Comparison of ENCODE assay signal across 25 mouse cellular contexts in the genomic region with DNA sequence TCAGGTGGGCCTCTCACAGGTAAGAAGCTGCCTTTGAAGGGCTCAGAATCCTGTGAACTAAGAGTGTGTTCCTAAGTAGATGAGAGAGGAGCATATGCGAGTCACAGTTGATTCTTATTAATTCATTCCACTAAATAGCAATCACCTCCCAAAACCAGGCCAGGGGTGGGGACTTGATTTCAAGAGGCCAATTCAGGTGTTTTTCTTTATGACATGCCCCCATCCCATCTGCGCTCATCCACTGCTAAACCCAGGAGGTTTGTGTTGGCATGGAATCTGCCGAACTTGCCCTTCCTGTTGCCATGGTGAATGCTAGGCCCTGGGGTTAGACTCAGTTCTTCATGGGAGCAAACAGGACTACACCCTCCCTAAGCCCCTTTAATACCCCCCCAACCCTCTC. TPM values are rescaled to one million over a fixed set of nuclear protein-coding genes. Genes with fewer than 3 reads are reported as not detected.
"Had no signal": no experiment of that assay in that cellular context is flagged by ENCODE, and none has a peak within 500 bp of the region (broad histone marks: within the 10 kb centered on the region; RNA-seq: fewer than 3 reads in every experiment).

No protein-coding gene starts in this region.

- H3K27me3 ChIP-seq: heart, embryonic 12.5 days; hindbrain, embryonic 15.5 days; intestine, embryonic 15.5 days; limb, embryonic 12.5 days had no signal

- ATAC-seq: forebrain, embryonic 16.5 days; inflammation-experienced regulatory T-cells, adult 6 months; intestine, embryonic 15.5 days; intestine, postnatal 0 days had no signal

- H3K9ac ChIP-seq: heart, embryonic 12.5 days; hindbrain, embryonic 15.5 days; intestine, embryonic 15.5 days; limb, embryonic 12.5 days had no signal

- H3K4me3 ChIP-seq: gastrocnemius, adult 2 months; heart, adult 2 months; heart, embryonic 10.5 days; heart, embryonic 12.5 days; hindbrain, embryonic 15.5 days; intestine, embryonic 15.5 days; layer of hippocampus, adult 2 months; left cerebral cortex, adult 2 months; limb, embryonic 10.5 days; limb, embryonic 12.5 days had no signal

- H3K9me3 ChIP-seq: heart, embryonic 10.5 days; heart, embryonic 12.5 days; hindbrain, embryonic 15.5 days; intestine, embryonic 15.5 days; limb, embryonic 10.5 days; limb, embryonic 12.5 days had no signal

- DNase-seq: gastrocnemius, adult 2 months; gastrocnemius, postnatal 10 days; gastrocnemius, postnatal 25 days; heart, adult 2 months; heart, postnatal 10 days; heart, postnatal 4 days; kidney, adult 18-20 months; kidney, adult 8-10 months; kidney, postnatal 10 days; kidney, postnatal 25 days; kidney, postnatal 4 days; liver had no signal

- H3K27ac ChIP-seq: gastrocnemius, adult 2 months; heart, adult 2 months; heart, embryonic 10.5 days; hindbrain, embryonic 15.5 days; intestine, embryonic 15.5 days; layer of hippocampus, adult 2 months; left cerebral cortex, adult 2 months; limb, embryonic 10.5 days; limb, embryonic 12.5 days had no signal

- H3K36me3 ChIP-seq: hindbrain, embryonic 15.5 days; intestine, embryonic 15.5 days had no signal

- H3K4me2 ChIP-seq: heart, embryonic 12.5 days; hindbrain, embryonic 15.5 days; intestine, embryonic 15.5 days; limb, embryonic 12.5 days; liver, embryonic 11.5 days had no signal

RNA-seq across cellular contexts. Expression of a gene that starts 24.4 kb away (rescaled TPM):
- polyA plus RNA-seq: heart, embryonic 10.5 days; heart, embryonic 12.5 days; heart, embryonic 14.5 days; inflammation-experienced regulatory T-cells, adult 6 months had no signal
